Mouse (Mus musculus): ENCODE results near the gene Arl6ip5. TPM values are rescaled to one million over a fixed set of nuclear protein-coding genes. Genes with fewer than 3 reads are reported as not detected.

The Arl6ip5 gene
- polyA plus RNA-seq, 1 experiment from 2014 or later = 64.9 TPM

DNA sequence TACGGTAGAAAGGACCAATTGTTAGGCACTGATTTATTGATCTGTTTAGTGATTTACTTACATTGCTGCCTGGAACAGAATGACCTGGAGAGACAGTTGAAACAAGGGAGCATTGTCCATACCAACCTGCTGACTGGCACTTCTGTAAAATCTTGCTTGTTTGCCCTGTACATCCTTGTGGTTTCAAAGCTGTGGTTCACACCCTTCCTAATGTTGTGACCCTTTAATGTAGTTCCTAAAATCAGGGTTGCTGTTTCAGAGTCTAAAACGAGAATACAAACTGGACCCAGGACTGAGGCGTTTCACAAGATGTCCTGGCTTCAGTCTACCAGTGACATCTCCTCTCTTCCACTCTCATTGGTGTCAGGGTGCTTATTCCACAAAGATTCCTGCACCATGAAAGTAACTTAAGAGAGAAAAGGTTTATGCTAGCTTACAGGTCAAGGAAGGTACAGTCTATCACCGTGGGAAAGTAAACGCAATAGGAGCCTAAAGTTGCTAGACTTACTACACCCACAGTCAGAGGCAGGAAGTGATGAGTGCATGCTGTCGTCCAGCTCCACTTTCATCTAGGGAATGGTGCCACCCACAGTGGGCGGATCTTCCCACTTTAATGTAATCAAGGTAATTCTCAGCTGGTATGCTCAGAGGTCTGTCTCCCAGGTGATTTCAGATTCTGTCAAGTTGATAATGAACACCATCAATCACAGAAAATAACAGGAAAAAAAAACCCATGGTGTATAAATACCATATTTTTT is 24.6 kb downstream of the Arl6ip5 start:
- no peak for DNase-seq (ENCODE audit: low spot score)
- 77% methylated on average over 7 of the region's 7 CpGs for WGBS

GRCm38 (mm10) chr6:97236088-97236487 is 25.6 kb downstream of the Arl6ip5 start:
- no peaks in the 10 kb centered on the region for H3K27me3 ChIP-seq (ENCODE audit: insufficient read depth, low read length)
- H3K4me2 ChIP-seq (ENCODE audit: low read length) = no peak overlapping the region
- TF ChIP-seq CTCF (IDR thresholded peaks at IDR 0.05; ENCODE audit: low read depth) = no peak
- H3K9me3 ChIP-seq (replicated peaks; ENCODE audit: low read length) = 0 out of 2 replicates have a peak, but pooled peaks cover 3% of the 10 kb centered on the region
- WGBS = 86% methylated on average over 5 of the region's 5 CpGs
- ATAC-seq (replicated peaks; ENCODE audit: low FRiP score, low read depth) (no peak), DNase-seq (ENCODE audit: low spot score) (no peak)
- H3K36me3 ChIP-seq (ENCODE audit: insufficient read depth, low read length) = peaks cover 14% of the 10 kb centered on the region; the same call in 1 of the 2 replicates
- no peak overlapping the region for H3K4me3 ChIP-seq (replicated peaks; ENCODE audit: low read depth, low read length)
- H3K9ac ChIP-seq (ENCODE audit: low read depth, low read length) = no peak overlapping the region
- no peaks in the 10 kb centered on the region for H3K4me1 ChIP-seq (replicated peaks; ENCODE audit: insufficient read depth, low read length)
- no peak overlapping the region for H3K27ac ChIP-seq

More for the DNA sequence above, 24.6 kb downstream of the Arl6ip5 start:
- Histone ChIP-seq H3K27ac (no peak overlapping the region), H3K4me1 (replicated peaks; ENCODE audit: insufficient read depth, low read length) (no peaks in the 10 kb centered on the region), H3K9ac (ENCODE audit: low read depth, low read length) (no peak overlapping the region), H3K9me3 (replicated peaks; ENCODE audit: low read length) (0 out of 2 replicates have a peak, but pooled peaks cover 3% of the 10 kb centered on the region), H3K4me3 (replicated peaks; ENCODE audit: low read depth, low read length) (no peak overlapping the region), H3K27me3 (ENCODE audit: insufficient read depth, low read length) (no peaks in the 10 kb centered on the region), H3K4me2 (ENCODE audit: low read length) (no peak overlapping the region), H3K36me3 (ENCODE audit: insufficient read depth, low read length) (peaks cover 21% of the 10 kb centered on the region; the same call in 1 of the 2 replicates)
- no peak for ATAC-seq (replicated peaks; ENCODE audit: low FRiP score, low read depth)
- no peak for TF ChIP-seq CTCF (IDR thresholded peaks at IDR 0.05; ENCODE audit: low read depth)

GRCm38 (mm10) chr6:97239360-97239759 is 28.9 kb downstream of the Arl6ip5 start:
- no peaks in the 10 kb centered on the region for H3K4me1 ChIP-seq (replicated peaks; ENCODE audit: insufficient read depth, low read length)
- H3K9me3 ChIP-seq (replicated peaks; ENCODE audit: low read length) = 0 out of 2 replicates have a peak, but pooled peaks cover 3% of the 10 kb centered on the region
- H3K4me3 ChIP-seq (replicated peaks; ENCODE audit: low read depth, low read length) = no peak overlapping the region
- 96% methylated on average over 6 of the region's 6 CpGs for WGBS
- TF ChIP-seq CTCF (IDR thresholded peaks at IDR 0.05; ENCODE audit: low read depth) = 0 out of 2 replicates have a peak, but pooled peaks have one; percentile 13
- no peak for DNase-seq (ENCODE audit: low spot score)
- H3K27me3 ChIP-seq (ENCODE audit: insufficient read depth, low read length) = no peaks in the 10 kb centered on the region
- H3K4me2 ChIP-seq (ENCODE audit: low read length) = no peak overlapping the region
- H3K36me3 ChIP-seq (ENCODE audit: insufficient read depth, low read length) = no peaks in the 10 kb centered on the region
- H3K9ac ChIP-seq (ENCODE audit: low read depth, low read length) = no peak overlapping the region
- ATAC-seq (replicated peaks; ENCODE audit: low FRiP score, low read depth) = no peak
- no peak overlapping the region for H3K27ac ChIP-seq

DNA sequence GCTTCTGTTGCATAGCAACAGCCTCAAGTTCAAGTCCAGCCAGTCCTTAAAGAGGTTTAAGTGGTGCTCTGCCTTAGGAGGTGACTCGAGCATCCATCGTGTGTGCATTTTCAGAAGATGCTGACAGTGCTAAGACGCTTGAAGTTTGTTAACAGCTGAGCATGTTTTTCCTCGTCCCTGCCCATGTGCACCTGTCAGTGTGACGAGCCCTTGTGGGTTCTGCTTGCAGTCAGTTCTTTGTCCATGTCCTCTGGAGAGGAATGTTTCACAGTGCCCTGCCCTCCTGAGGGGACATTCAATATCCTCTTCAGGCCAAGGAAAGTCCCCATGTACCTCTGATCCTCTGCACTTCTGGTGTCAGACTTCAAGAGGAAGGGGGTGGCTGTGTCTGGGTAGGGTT is 29.6 kb downstream of the Arl6ip5 start:
- ATAC-seq (replicated peaks; ENCODE audit: low FRiP score, low read depth) (no peak), DNase-seq (ENCODE audit: low spot score) (no peak)
- H3K4me1 ChIP-seq (replicated peaks; ENCODE audit: insufficient read depth, low read length) = no peaks in the 10 kb centered on the region
- 0 out of 2 replicates have a peak, but pooled peaks cover 3% of the 10 kb centered on the region for H3K9me3 ChIP-seq (replicated peaks; ENCODE audit: low read length)
- no peak overlapping the region for H3K4me2 ChIP-seq (ENCODE audit: low read length)
- no peak overlapping the region for H3K27ac ChIP-seq
- TF ChIP-seq CTCF (IDR thresholded peaks at IDR 0.05; ENCODE audit: low read depth) = no peak
- no peak overlapping the region for H3K9ac ChIP-seq (ENCODE audit: low read depth, low read length)
- WGBS = 76% methylated on average over 5 of the region's 5 CpGs
- H3K4me3 ChIP-seq (replicated peaks; ENCODE audit: low read depth, low read length) = no peak overlapping the region
- no peaks in the 10 kb centered on the region for H3K27me3 ChIP-seq (ENCODE audit: insufficient read depth, low read length)
- no peaks in the 10 kb centered on the region for H3K36me3 ChIP-seq (ENCODE audit: insufficient read depth, low read length)

GRCm38 (mm10) chr6:97242522-97242921 is 32.0 kb downstream of the Arl6ip5 start:
- 90% methylated on average over 4 of the region's 4 CpGs for WGBS
- Histone ChIP-seq H3K27me3 (ENCODE audit: insufficient read depth, low read length) (no peaks in the 10 kb centered on the region), H3K4me3 (replicated peaks; ENCODE audit: low read depth, low read length) (no peak overlapping the region), H3K9me3 (replicated peaks; ENCODE audit: low read length) (0 out of 2 replicates have a peak, but pooled peaks cover 3% of the 10 kb centered on the region), H3K4me1 (replicated peaks; ENCODE audit: insufficient read depth, low read length) (no peaks in the 10 kb centered on the region), H3K4me2 (ENCODE audit: low read length) (no peak overlapping the region), H3K27ac (no peak overlapping the region), H3K9ac (ENCODE audit: low read depth, low read length) (no peak overlapping the region), H3K36me3 (ENCODE audit: insufficient read depth, low read length) (no peaks in the 10 kb centered on the region)
- TF ChIP-seq CTCF (IDR thresholded peaks at IDR 0.05; ENCODE audit: low read depth) = no peak
- DNase-seq (ENCODE audit: low spot score) (no peak), ATAC-seq (replicated peaks; ENCODE audit: low FRiP score, low read depth) (no peak)

DNA sequence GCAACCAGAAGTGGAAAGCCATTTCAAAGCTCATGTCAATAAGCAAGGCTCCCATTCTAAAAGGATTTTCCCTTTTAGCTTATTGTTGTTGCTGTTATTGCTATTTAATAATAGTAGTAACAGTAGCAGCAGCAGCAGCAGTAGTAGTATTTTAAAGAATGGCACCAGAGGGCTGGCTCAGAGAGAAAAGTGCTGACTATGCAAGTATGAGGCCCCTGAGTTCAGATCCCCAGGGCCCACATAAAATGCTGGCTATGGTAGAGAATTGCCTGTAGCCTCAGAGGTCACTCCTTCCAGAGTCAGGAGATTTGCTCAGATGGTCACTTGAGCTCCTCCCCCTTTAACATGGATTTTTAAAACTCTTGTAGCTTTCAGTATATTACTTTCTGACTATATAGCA is 34.7 kb downstream of the Arl6ip5 start:
- no peak for DNase-seq (ENCODE audit: low spot score)
- no peak overlapping the region for H3K4me3 ChIP-seq (replicated peaks; ENCODE audit: low read depth, low read length)
- no peaks in the 10 kb centered on the region for H3K36me3 ChIP-seq (ENCODE audit: insufficient read depth, low read length)
- H3K4me1 ChIP-seq (replicated peaks; ENCODE audit: insufficient read depth, low read length) = no peaks in the 10 kb centered on the region
- no peak overlapping the region for H3K27ac ChIP-seq
- H3K4me2 ChIP-seq (ENCODE audit: low read length) = no peak overlapping the region
- H3K9ac ChIP-seq (ENCODE audit: low read depth, low read length) = no peak overlapping the region
- no peak for ATAC-seq (replicated peaks; ENCODE audit: low FRiP score, low read depth)
- TF ChIP-seq CTCF (IDR thresholded peaks at IDR 0.05; ENCODE audit: low read depth) = no peak
- H3K9me3 ChIP-seq (replicated peaks; ENCODE audit: low read length) = no peaks in the 10 kb centered on the region
- no peaks in the 10 kb centered on the region for H3K27me3 ChIP-seq (ENCODE audit: insufficient read depth, low read length)

Measured in kidney, postnatal 0 days (tissue).